Mouse (Mus musculus) embryo, embryonic 11 days (tissue): ENCODE data around the gene Wdr92.
A peak's percentile ranks its signal among the peaks of the same experiment; 100 is the strongest.

Experiments
- DNase-seq: peaks from one replicate; pipeline ENCODE4 v3.0.0-alpha.2; 2015

Wdr92 gene

GRCm38 (mm10) chr11:17181807-17182206 is at the start of gene Wdr92:
TSS of gene Wdr92 (plus strand) at chr11:17182107.
- no peak for DNase-seq

- DNase-seq, result no peak
These were observed 46.3 kb upstream of the Wdr92 start for GRCm38 (mm10) chr11:17135638-17136037.

GRCm38 (mm10) chr11:17138306-17139033 is 43.4 kb upstream of the Wdr92 start:
- no peak for DNase-seq

- peak; percentile 98 for DNase-seq
These were observed 22.8 kb upstream of the Wdr92 start, which contains the start of gene Ppp3r1 for GRCm38 (mm10) chr11:17158858-17159737. TSS of gene Ppp3r1 (plus strand) at chr11:17159263.

GRCm38 (mm10) chr11:17159738-17160241 is 22.1 kb upstream of the Wdr92 start:
- DNase-seq, result peak; percentile 59

GRCm38 (mm10) chr11:17160242-17160641 is 21.7 kb upstream of the Wdr92 start:
- peak; percentile 72 for DNase-seq

- no peak for DNase-seq
These were observed 18.0 kb upstream of the Wdr92 start for GRCm38 (mm10) chr11:17163956-17164355.

GRCm38 (mm10) chr11:17166627-17167026 is 15.3 kb upstream of the Wdr92 start:
- no peak for DNase-seq

- DNase-seq, result no peak
These were observed 12.6 kb upstream of the Wdr92 start for GRCm38 (mm10) chr11:17169262-17169661.

- DNase-seq, result no peak
These were observed 10.8 kb upstream of the Wdr92 start for GRCm38 (mm10) chr11:17170938-17171729.

- no peak for DNase-seq
These were observed 9.6 kb upstream of the Wdr92 start for GRCm38 (mm10) chr11:17172300-17172699.

- no peak for DNase-seq
These were observed 5.3 kb upstream of the Wdr92 start for GRCm38 (mm10) chr11:17176638-17177037.

- DNase-seq, result no peak
These were observed 1.2 kb upstream of the Wdr92 start for GRCm38 (mm10) chr11:17180753-17181152.

- DNase-seq, result no peak
These were observed 1.3 kb downstream of the Wdr92 start for GRCm38 (mm10) chr11:17183165-17183564.

GRCm38 (mm10) chr11:17187649-17188048 is 5.7 kb downstream of the Wdr92 start:
- no peak for DNase-seq

GRCm38 (mm10) chr11:17188786-17189185 is 6.9 kb downstream of the Wdr92 start:
- DNase-seq, result peak; percentile 17

GRCm38 (mm10) chr11:17192151-17192844 is 10.4 kb downstream of the Wdr92 start:
- no peak for DNase-seq

GRCm38 (mm10) chr11:17199170-17199569 is 17.3 kb downstream of the Wdr92 start:
- no peak for DNase-seq

- DNase-seq, result no peak
These were observed 18.1 kb downstream of the Wdr92 start for GRCm38 (mm10) chr11:17199840-17200501.

- DNase-seq, result no peak
These were observed 19.0 kb downstream of the Wdr92 start for GRCm38 (mm10) chr11:17200936-17201335.

- no peak for DNase-seq
These were observed 20.6 kb downstream of the Wdr92 start for GRCm38 (mm10) chr11:17202481-17202880.
